Mouse (Mus musculus) ES-E14 (cell line): Measurements from ENCODE around the gene Vps45. TPM values are rescaled to one million over a fixed set of nuclear protein-coding genes. Genes with fewer than 3 reads are reported as not detected.

ENCODE experiments used
- DNase-seq: peaks from one replicate; pipeline ENCODE4 v3.0.0-alpha.2; 2013; ENCODE audit warnings: low read depth, low spot score
- H3K27ac ChIP-seq: 2 replicates; pipeline ENCODE4 v1.5.1; 2012; ENCODE audit warnings: low read depth, mild to moderate bottlenecking, low read length, moderate library complexity, mixed read lengths; ENCODE audit not compliant: poor library complexity, insufficient read depth, severe bottlenecking
- H3K36me3 ChIP-seq: 2 replicates; pipeline ENCODE4 v1.6.1; 2012; ENCODE audit warnings: mild to moderate bottlenecking, low read length, moderate library complexity, mixed read lengths; ENCODE audit not compliant: control insufficient read depth, poor library complexity, insufficient read depth, severe bottlenecking
- H3K4me1 ChIP-seq, 2 experiments: fragments of 150-350 bp in 1 of 2; sonication (generic) in 1 of 2; 2 replicates each; pipeline ENCODE4 v1.6.1; 2012; ENCODE audit warnings: low read length in 2 of 2, mild to moderate bottlenecking in 1 of 2, mixed read lengths in 1 of 2; ENCODE audit not compliant: control insufficient read depth in 2 of 2, insufficient read depth in 2 of 2, poor library complexity in 1 of 2
- H3K4me3 ChIP-seq, 2 experiments: fragments of 150-350 bp in 1 of 2; sonication (generic) in 1 of 2; 2 replicates each; pipeline ENCODE4 v1.5.1; 2012; ENCODE audit warnings: low read length in 2 of 2, low read depth in 1 of 2, mild to moderate bottlenecking in 1 of 2, mixed read lengths in 1 of 2; ENCODE audit not compliant: insufficient read depth in 1 of 2, poor library complexity in 1 of 2, severe bottlenecking in 1 of 2
- H3K9ac ChIP-seq: 2 replicates; pipeline ENCODE4 v1.6.1; 2012; ENCODE audit warnings: low read depth, mild to moderate bottlenecking, low read length, mixed read lengths; ENCODE audit not compliant: poor library complexity, insufficient read depth, severe bottlenecking
- H3K9me3 ChIP-seq: fragments of 150-350 bp; sonication (generic); 2 replicates; pipeline ENCODE4 v1.6.1; 2012; ENCODE audit warnings: low read depth, mild to moderate bottlenecking, low read length; ENCODE audit not compliant: control insufficient read depth, insufficient read depth
- CHD2 ChIP-seq: IDR thresholded peaks from 2 replicates; pipeline ENCODE4 v1.6.1; 2014; ENCODE audit warnings: mild to moderate bottlenecking, low read depth, low read length, inconsistent platforms
- HCFC1 ChIP-seq: IDR thresholded peaks from 2 replicates; pipeline ENCODE4 v1.6.1; 2012; ENCODE audit warnings: low read length, inconsistent platforms, borderline replicate concordance; ENCODE audit not compliant: insufficient read depth
- MAFK ChIP-seq: IDR thresholded peaks from 2 replicates; pipeline ENCODE4 v1.6.1; 2014; ENCODE audit warnings: mild to moderate bottlenecking, low read depth, low read length, inconsistent platforms; ENCODE audit not compliant: insufficient read depth
- ZC3H11A ChIP-seq: IDR thresholded peaks from 2 replicates; pipeline ENCODE4 v1.6.1; 2012; ENCODE audit warnings: low read depth, mild to moderate bottlenecking, inconsistent platforms, low read length, borderline replicate concordance
- ZNF384 ChIP-seq: IDR thresholded peaks from 2 replicates; pipeline ENCODE4 v1.6.1; 2012; ENCODE audit warnings: low read depth, low read length, inconsistent platforms
- in situ Hi-C, 2 experiments: fragments of 600-800 bp; cut with MboI; formaldehyde crosslinking; loops; one replicate each; pipeline ENCODE4 v1.15.1; 2025; ENCODE audit warnings: low sequenced_read_pairs in 2 of 2, inconsistent platforms in 1 of 2; ENCODE audit not compliant: unreplicated experiment in 2 of 2
- total RNA-seq: library from RNA; depleted of rRNA; stranded (reverse); fragments of 300-350 nt; gene quantifications from 2 replicates; pipeline ENCODE4 v1.2.3, GENCODE M21; 2012

Gene Vps45
- total RNA-seq, 1 experiment = 11.9 TPM

- DNase-seq = no peak
- H3K9ac ChIP-seq = no peak overlapping the region
- H3K36me3 ChIP-seq = no peaks in the 10 kb centered on the region
- in situ Hi-C loops = loop anchor here in 1 of 2 experiments (25.0 kb wide), 1 partner anchor 330 kb away; no protein-coding TSS in a partner anchor
- H3K4me1 ChIP-seq = peaks cover 0 to 10% of the 10 kb centered on the region in 2 experiments; a peak in 3 of 4 replicates
- no peak overlapping the region for H3K4me3 ChIP-seq
- H3K27ac ChIP-seq = no peak overlapping the region
- TF ChIP-seq CHD2 (no peak), MAFK (no peak), ZC3H11A (no peak), HCFC1 (no peak), ZNF384 (no peak)
- no peaks in the 10 kb centered on the region for H3K9me3 ChIP-seq
Measured at GRCm38 (mm10) chr3:96082100-96082499, 23.8 kb upstream of the Vps45 start.

- no peak for DNase-seq
Measured at GRCm38 (mm10) chr3:96081650-96082049, 23.4 kb upstream of the Vps45 start.

GRCm38 (mm10) chr3:96081006-96081405 lies 22.7 kb upstream of the Vps45 start:
- Histone ChIP-seq H3K4me3 (no peak overlapping the region), H3K9ac (no peak overlapping the region), H3K27ac (no peak overlapping the region), H3K36me3 (no peaks in the 10 kb centered on the region), H3K4me1 (peaks cover 0 to 10% of the 10 kb centered on the region in 2 experiments; a peak in 3 of 4 replicates), H3K9me3 (no peaks in the 10 kb centered on the region)
- TF ChIP-seq ZC3H11A (peak; percentile 82; the same call in 1 of the 2 replicates), CHD2 (no peak), ZNF384 (no peak)
- in situ Hi-C loops = loop anchor here in 1 of 2 experiments (25.0 kb wide), 1 partner anchor 331 kb away; no protein-coding TSS in a partner anchor
- DNase-seq = no peak

More at GRCm38 (mm10) chr3:96081650-96082049, 23.4 kb upstream of the Vps45 start:
- in situ Hi-C loops = loop anchor here in 1 of 2 experiments (25.0 kb wide), 1 partner anchor 331 kb away; no protein-coding TSS in a partner anchor
- Histone ChIP-seq H3K9me3 (no peaks in the 10 kb centered on the region), H3K36me3 (no peaks in the 10 kb centered on the region), H3K27ac (no peak overlapping the region), H3K4me1 (peaks cover 0 to 10% of the 10 kb centered on the region in 2 experiments; a peak in 3 of 4 replicates), H3K9ac (no peak overlapping the region), H3K4me3 (no peak overlapping the region)
- no peak for TF ChIP-seq ZNF384
- TF ChIP-seq ZC3H11A = no peak
- TF ChIP-seq CHD2 = no peak
- TF ChIP-seq HCFC1 = no peak
- TF ChIP-seq MAFK = no peak

- Histone ChIP-seq H3K36me3 (no peaks in the 10 kb centered on the region), H3K4me1 (peaks cover 0 to 6% of the 10 kb centered on the region in 2 experiments; a peak in 3 of 4 replicates), H3K27ac (no peak overlapping the region), H3K9ac (no peak overlapping the region), H3K4me3 (no peak overlapping the region), H3K9me3 (no peaks in the 10 kb centered on the region)
- no peak for TF ChIP-seq MAFK
- TF ChIP-seq ZC3H11A = no peak
- TF ChIP-seq CHD2 = no peak
- no peak for TF ChIP-seq HCFC1
- TF ChIP-seq ZNF384 = no peak
- DNase-seq = no peak
- in situ Hi-C loops = loop anchor here in 1 of 2 experiments (25.0 kb wide), 1 partner anchor 334 kb away; no protein-coding TSS in a partner anchor
Measured at GRCm38 (mm10) chr3:96078711-96079110, 20.4 kb upstream of the Vps45 start.

- H3K9me3 ChIP-seq = no peaks in the 10 kb centered on the region
- H3K27ac ChIP-seq = no peak overlapping the region
- DNase-seq = no peak
- no peaks in the 10 kb centered on the region for H3K36me3 ChIP-seq
- H3K4me3 ChIP-seq = no peak overlapping the region
- peaks cover 0 to 4% of the 10 kb centered on the region in 2 experiments; a peak in 2 of 4 replicates for H3K4me1 ChIP-seq
- no peak overlapping the region for H3K9ac ChIP-seq
- TF ChIP-seq ZC3H11A (no peak), HCFC1 (no peak), MAFK (no peak), ZNF384 (no peak), CHD2 (no peak)
- in situ Hi-C loops = loop anchor here in 1 of 2 experiments (25.0 kb wide), 1 partner anchor 334 kb away; no protein-coding TSS in a partner anchor
Measured at GRCm38 (mm10) chr3:96078066-96078465, 19.8 kb upstream of the Vps45 start.
